Mouse (Mus musculus) small intestine, adult 2 months (tissue): ENCODE measurements at regions not wholly inside any gene's neighbourhood (a gene's known extent, or its start where the extent isn't known, plus 50 kb on each side); places are given as distances from the start of the nearest gene placed in this dataset.

Experiments
- H3K27ac ChIP-seq: fragments of 200-500 bp; 2 replicates; pipeline ENCODE4 v1.5.1; 2012; ENCODE audit warnings: low read depth, low read length, control low read depth, inconsistent platforms; ENCODE audit not compliant: insufficient read depth
- H3K27me3 ChIP-seq: fragments of 200-500 bp; 2 replicates; pipeline ENCODE4 v1.6.1; 2012; ENCODE audit warnings: mild to moderate bottlenecking, moderate library complexity, low read length, inconsistent platforms; ENCODE audit not compliant: control insufficient read depth, insufficient read depth
- H3K36me3 ChIP-seq: fragments of 200-500 bp; 2 replicates; pipeline ENCODE4 v1.6.1; 2012; ENCODE audit warnings: mild to moderate bottlenecking, low read length, control low read depth, inconsistent platforms; ENCODE audit not compliant: control insufficient read depth, insufficient read depth
- H3K4me1 ChIP-seq: fragments of 200-500 bp; 2 replicates; pipeline ENCODE4 v1.6.1; 2012; ENCODE audit warnings: low read length, inconsistent platforms, mixed read lengths; ENCODE audit not compliant: control insufficient read depth, insufficient read depth, insufficient read length
- H3K4me3 ChIP-seq: fragments of 200-500 bp; 2 replicates; pipeline ENCODE4 v1.5.1; 2012; ENCODE audit warnings: low read depth, mild to moderate bottlenecking, control low read depth, inconsistent platforms, low read length, moderate library complexity
- CTCF ChIP-seq: fragments of 200-500 bp; IDR thresholded peaks from 2 replicates; pipeline ENCODE4 v1.5.1; 2012; ENCODE audit warnings: low read depth, mild to moderate bottlenecking, control low read depth, inconsistent platforms, low read length, moderate library complexity, mixed read lengths; ENCODE audit not compliant: insufficient replicate concordance, insufficient read length; ENCODE audit errors: extremely low read depth
- POLR2A ChIP-seq: fragments of 200-500 bp; IDR thresholded peaks from 2 replicates; pipeline ENCODE4 v1.6.1; 2012; ENCODE audit warnings: low read depth, mild to moderate bottlenecking, control low read depth, inconsistent platforms, low read length, moderate library complexity
- WGBS: fragments of 180-500 bp; shearing (Covaris S2); methylation state at CpG from one replicate; pipeline ENCODE4 v1.1.7; 2018; 5-methylcytosine and 5-hydroxymethylcytosine counted together

GRCm38 (mm10) chr8:127977746-127978145 is 380.7 kb upstream of the Nrp1 start:
- WGBS, result 49% methylated on average over 2 of the region's 2 CpGs
- Histone ChIP-seq H3K36me3 (no peaks in the 10 kb centered on the region), H3K27me3 (no peaks in the 10 kb centered on the region), H3K27ac (no peak overlapping the region), H3K4me1 (peaks cover 2% of the 10 kb centered on the region; the same call in 1 of the 2 replicates), H3K4me3 (no peak overlapping the region)
- TF ChIP-seq CTCF (no peak), POLR2A (no peak)

DNA sequence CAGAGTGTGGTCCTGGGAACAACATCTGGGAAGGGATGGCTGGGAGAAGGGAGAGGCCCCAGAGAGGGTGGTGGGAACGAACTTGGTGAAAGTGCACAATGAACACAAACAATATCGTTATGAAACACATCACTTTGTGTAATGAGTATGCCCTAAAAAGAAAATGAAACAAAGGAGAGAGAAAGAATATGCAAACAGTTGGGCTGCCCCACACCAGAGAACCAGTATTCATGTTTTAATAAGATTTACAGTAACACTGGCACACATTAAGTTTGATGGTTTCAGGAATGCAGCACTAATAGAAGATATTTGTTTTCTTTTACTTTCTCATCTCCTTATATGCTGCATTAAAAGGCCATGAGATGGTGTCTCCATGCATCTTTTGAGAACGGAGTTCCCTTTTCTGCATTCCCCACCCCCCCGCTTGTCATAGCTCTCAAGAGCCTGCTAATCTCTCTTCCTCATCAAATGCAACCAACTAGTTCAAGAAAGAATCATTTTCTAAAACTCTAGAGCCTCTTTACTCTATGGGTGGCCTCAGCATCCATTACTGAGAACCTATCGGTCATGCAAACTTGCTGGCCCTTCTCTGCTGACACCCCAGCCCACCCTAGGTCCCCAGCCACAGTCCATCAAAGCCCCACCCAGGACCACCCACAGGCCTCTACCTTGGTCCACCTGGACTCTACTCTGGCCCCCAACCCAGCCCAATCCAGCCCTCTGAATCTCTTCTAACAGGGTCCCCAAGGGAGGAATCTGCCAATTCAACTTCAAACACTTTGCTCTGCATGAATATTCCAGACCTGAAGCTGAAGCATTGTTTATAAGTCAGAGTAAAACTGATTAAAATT is 379.0 kb upstream of the Nrp1 start:
- Histone ChIP-seq H3K4me3 (no peak overlapping the region), H3K4me1 (peaks cover 2% of the 10 kb centered on the region; the same call in 1 of the 2 replicates), H3K27ac (no peak overlapping the region), H3K27me3 (no peaks in the 10 kb centered on the region), H3K36me3 (no peaks in the 10 kb centered on the region)
- TF ChIP-seq POLR2A (no peak), CTCF (no peak)
- 63% methylated on average over 5 of the region's 5 CpGs for WGBS

DNA sequence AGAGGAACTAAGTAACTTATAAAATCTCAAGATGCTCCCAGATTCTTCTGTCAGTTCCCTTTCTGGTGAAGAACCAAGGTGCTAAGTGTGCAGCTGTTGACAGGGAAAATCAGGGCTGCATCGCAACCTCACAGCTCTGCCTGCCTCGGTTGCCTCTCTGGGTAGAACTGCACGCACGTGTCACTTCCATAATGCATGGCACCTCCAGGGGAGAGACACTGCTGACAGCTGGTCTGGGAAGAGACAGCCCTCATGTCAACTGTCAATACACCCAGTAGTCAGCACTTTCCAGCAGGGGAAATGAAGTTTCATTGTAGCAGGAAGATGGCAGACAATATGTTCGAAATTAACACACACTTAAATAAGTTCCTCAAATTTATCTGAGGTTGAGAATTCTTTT is 376.2 kb upstream of the Nrp1 start:
- Histone ChIP-seq H3K27me3 (no peaks in the 10 kb centered on the region), H3K27ac (no peak overlapping the region), H3K4me3 (no peak overlapping the region), H3K36me3 (no peaks in the 10 kb centered on the region), H3K4me1 (peaks cover 2% of the 10 kb centered on the region; the same call in 1 of the 2 replicates)
- TF ChIP-seq CTCF (no peak), POLR2A (no peak)
- 74% methylated on average over 5 of the region's 5 CpGs for WGBS

- TF ChIP-seq POLR2A, result no peak
- no peak for TF ChIP-seq CTCF
- WGBS, result 88% methylated on average over 6 of the region's 6 CpGs
- Histone ChIP-seq H3K4me3 (no peak overlapping the region), H3K27me3 (no peaks in the 10 kb centered on the region), H3K4me1 (no peaks in the 10 kb centered on the region), H3K27ac (no peak overlapping the region), H3K36me3 (no peaks in the 10 kb centered on the region)
Measured at GRCm38 (mm10) chr8:127985616-127986015, 372.8 kb upstream of the Nrp1 start.

GRCm38 (mm10) chr8:127988887-127989286 is 369.5 kb upstream of the Nrp1 start:
- no peak for TF ChIP-seq POLR2A
- no peak for TF ChIP-seq CTCF
- H3K4me1 ChIP-seq, result no peaks in the 10 kb centered on the region
- WGBS, result 88% methylated on average over 1 of the region's 1 CpGs

DNA sequence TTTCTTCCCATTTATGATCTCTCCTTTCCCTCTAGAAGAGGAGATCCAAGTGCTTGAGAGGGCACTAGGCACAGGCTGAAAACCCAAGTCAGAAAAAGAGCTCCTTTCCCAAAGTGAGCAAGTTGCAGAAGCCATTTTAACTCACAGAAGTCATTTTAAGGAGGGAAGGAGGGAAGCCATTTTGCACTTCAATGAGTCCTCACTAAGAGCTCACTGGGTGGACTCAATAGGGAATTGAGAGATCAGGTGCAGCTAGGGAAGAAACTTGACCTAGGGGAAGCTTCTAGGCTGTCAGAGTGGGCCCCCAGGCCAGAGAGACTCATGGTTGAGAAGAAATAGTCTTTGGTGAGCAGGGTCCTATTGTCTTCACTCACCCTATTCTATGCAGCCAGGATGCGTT is 363.5 kb upstream of the Nrp1 start:
- 67% methylated on average over 1 of the region's 1 CpGs for WGBS
- H3K27ac ChIP-seq, result no peak overlapping the region
- no peaks in the 10 kb centered on the region for H3K4me1 ChIP-seq
- H3K36me3 ChIP-seq, result no peaks in the 10 kb centered on the region
- H3K27me3 ChIP-seq, result no peaks in the 10 kb centered on the region
- no peak for TF ChIP-seq POLR2A
- TF ChIP-seq CTCF, result no peak
- no peak overlapping the region for H3K4me3 ChIP-seq

More at GRCm38 (mm10) chr8:127988887-127989286, 369.5 kb upstream of the Nrp1 start:
- H3K27ac ChIP-seq, result no peak overlapping the region
- no peak overlapping the region for H3K4me3 ChIP-seq
- H3K27me3 ChIP-seq, result no peaks in the 10 kb centered on the region
- H3K36me3 ChIP-seq, result no peaks in the 10 kb centered on the region

- TF ChIP-seq POLR2A (no peak), CTCF (no peak)
- WGBS, result 85% methylated on average over 1 of the region's 1 CpGs
- Histone ChIP-seq H3K4me3 (no peak overlapping the region), H3K36me3 (no peaks in the 10 kb centered on the region), H3K4me1 (no peaks in the 10 kb centered on the region), H3K27ac (no peak overlapping the region), H3K27me3 (no peaks in the 10 kb centered on the region)
Measured at GRCm38 (mm10) chr8:127995490-127995889, 362.9 kb upstream of the Nrp1 start.

GRCm38 (mm10) chr8:128002386-128002785 is 356.0 kb upstream of the Nrp1 start:
- TF ChIP-seq POLR2A (no peak), CTCF (no peak)
- H3K27ac ChIP-seq, result no peak overlapping the region
- whole genome bisulfite sequencing, result 67% methylated on average over 2 of the region's 2 CpGs

More at GRCm38 (mm10) chr8:128002386-128002785, 356.0 kb upstream of the Nrp1 start:
- no peaks in the 10 kb centered on the region for H3K27me3 ChIP-seq
- no peaks in the 10 kb centered on the region for H3K4me1 ChIP-seq
- no peak overlapping the region for H3K4me3 ChIP-seq
- H3K36me3 ChIP-seq, result no peaks in the 10 kb centered on the region
